Mouse (Mus musculus) E14TG2a.4 (cell line): ENCODE measurements at regions not wholly inside any gene's neighbourhood (a gene's known extent, or its start where the extent isn't known, plus 50 kb on each side); places are given as distances from the start of the nearest gene placed in this dataset.

Experiments
- CTCF ChIP-seq: conservative IDR thresholded peaks from 2 replicates; pipeline ENCODE4 v1.5.1; 2014; ENCODE audit warnings: low read length
- POU5F1 ChIP-seq: IDR thresholded peaks from 2 replicates; pipeline ENCODE4 v1.6.1; 2014; ENCODE audit warnings: low read length, borderline replicate concordance

GRCm38 (mm10) chr13:71489773-71490172 lies 473.8 kb downstream of the Irx1 start:
- TF ChIP-seq CTCF = no peak
- TF ChIP-seq POU5F1 = no peak
